Mouse (Mus musculus) liver, embryonic 12.5 days (tissue): ENCODE measurements at regions not wholly inside any gene's neighbourhood (a gene's known extent, or its start where the extent isn't known, plus 50 kb on each side); places are given as distances from the start of the nearest gene placed in this dataset.

Source experiments
- ATAC-seq: fragments of 200-750 bp; cut with Nextera tagmentation; 2 replicates; pipeline ENCODE4 v1.8.0; 2017; ENCODE audit warnings: moderate number of reproducible peaks, mild to moderate bottlenecking, moderate library complexity
- H3K27ac ChIP-seq: fragments of 300-500 bp; sonication (generic); 2 replicates; pipeline ENCODE4 v1.5.1; 2016; ENCODE audit warnings: mild to moderate bottlenecking
- H3K27me3 ChIP-seq: fragments of 300-500 bp; sonication (generic); replicated peaks from 2 replicates; pipeline ENCODE4 v1.6.1; 2016; ENCODE audit warnings: mild to moderate bottlenecking, moderate library complexity
- H3K36me3 ChIP-seq: fragments of 300-500 bp; sonication (generic); 2 replicates; pipeline ENCODE4 v1.6.1; 2016; ENCODE audit warnings: mild to moderate bottlenecking, moderate library complexity
- H3K4me1 ChIP-seq: fragments of 300-500 bp; sonication (generic); 2 replicates; pipeline ENCODE4 v1.6.1; 2016
- H3K4me2 ChIP-seq: fragments of 300-500 bp; sonication (generic); 2 replicates; pipeline ENCODE4 v1.6.1; 2016; ENCODE audit warnings: mild to moderate bottlenecking, moderate library complexity
- H3K4me3 ChIP-seq: fragments of 300-500 bp; sonication (generic); 2 replicates; pipeline ENCODE4 v1.5.1; 2016; ENCODE audit warnings: mild to moderate bottlenecking, moderate library complexity
- H3K9ac ChIP-seq: fragments of 300-500 bp; sonication (generic); 2 replicates; pipeline ENCODE4 v1.6.1; 2016; ENCODE audit warnings: mild to moderate bottlenecking, moderate library complexity
- H3K9me3 ChIP-seq: fragments of 300-500 bp; sonication (generic); replicated peaks from 2 replicates; pipeline ENCODE4 v1.6.1; 2016; ENCODE audit warnings: mild to moderate bottlenecking, moderate library complexity
- WGBS: fragments of 180-500 bp; shearing (Covaris S2); methylation state at CpG from one replicate; pipeline ENCODE4 v1.1.7; 2016; ENCODE audit not compliant: insufficient replicate concordance; 5-methylcytosine and 5-hydroxymethylcytosine counted together

- H3K4me1 ChIP-seq = no peaks in the 10 kb centered on the region
- 60% methylated on average over 5 of the region's 5 CpGs for WGBS
- ATAC-seq = no peak
- no peak overlapping the region for H3K9ac ChIP-seq
- H3K27me3 ChIP-seq = no peaks in the 10 kb centered on the region
- H3K4me2 ChIP-seq = no peak overlapping the region
- H3K27ac ChIP-seq = no peak overlapping the region
- H3K4me3 ChIP-seq = no peak overlapping the region
- no peaks in the 10 kb centered on the region for H3K9me3 ChIP-seq
- H3K36me3 ChIP-seq = no peaks in the 10 kb centered on the region
Observed at GRCm38 (mm10) chr17:9281891-9282290, 140.0 kb upstream of the Gm17728 start.

DNA sequence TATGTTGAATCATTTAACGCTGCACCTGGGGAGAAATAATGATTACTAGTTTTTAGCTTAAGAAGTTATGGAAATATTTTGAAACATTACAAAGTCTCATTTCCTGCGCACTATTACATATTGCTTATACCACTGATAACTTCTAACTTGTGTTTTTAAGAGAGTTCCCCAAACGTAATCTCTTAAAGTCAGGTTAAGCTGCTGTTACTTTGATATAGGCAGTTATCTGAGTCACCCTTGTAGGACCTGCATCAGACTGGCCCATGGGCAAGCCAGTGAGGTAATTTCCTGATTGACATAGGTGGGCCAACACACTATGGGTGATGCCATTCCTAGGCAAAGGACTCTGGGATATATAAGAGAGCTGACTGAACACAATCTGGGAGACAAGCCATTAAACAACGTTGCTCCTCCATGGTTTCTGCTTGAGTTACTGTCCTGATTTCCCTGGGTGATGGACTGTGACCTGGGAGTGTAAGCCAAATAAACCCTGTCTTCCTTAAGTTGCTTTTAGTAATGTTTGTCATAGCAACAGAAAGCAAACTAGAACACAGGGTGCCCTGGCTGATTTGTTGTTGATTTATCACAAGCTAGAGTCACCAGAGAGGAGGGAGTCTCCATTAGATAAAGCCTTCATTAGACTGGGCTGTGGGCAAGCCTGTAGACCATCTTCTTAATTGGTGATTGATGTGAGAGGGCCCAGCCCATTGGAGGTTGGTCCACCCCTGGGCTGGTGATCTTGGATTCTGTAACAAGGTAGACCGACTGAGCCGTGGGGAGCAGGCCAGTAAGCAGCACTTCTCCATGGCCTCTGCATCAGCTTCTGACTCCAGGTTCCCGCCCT is 139.3 kb upstream of the Gm17728 start:
- no peaks in the 10 kb centered on the region for H3K27me3 ChIP-seq
- H3K9me3 ChIP-seq = no peaks in the 10 kb centered on the region
- no peaks in the 10 kb centered on the region for H3K4me1 ChIP-seq
- no peak overlapping the region for H3K4me2 ChIP-seq
- no peak overlapping the region for H3K9ac ChIP-seq
- no peak for ATAC-seq
- no peaks in the 10 kb centered on the region for H3K36me3 ChIP-seq
- no peak overlapping the region for H3K4me3 ChIP-seq
- H3K27ac ChIP-seq = no peak overlapping the region
- 66% methylated on average over 7 of the region's 7 CpGs for WGBS

GRCm38 (mm10) chr17:9286431-9286830 is 135.4 kb upstream of the Gm17728 start:
- no peak overlapping the region for H3K9ac ChIP-seq

GRCm38 (mm10) chr17:9286834-9287233 is 135.0 kb upstream of the Gm17728 start:
- Histone ChIP-seq H3K9me3 (no peaks in the 10 kb centered on the region), H3K27me3 (no peaks in the 10 kb centered on the region), H3K9ac (no peak overlapping the region), H3K27ac (no peak overlapping the region), H3K4me2 (no peak overlapping the region), H3K36me3 (no peaks in the 10 kb centered on the region), H3K4me1 (no peaks in the 10 kb centered on the region), H3K4me3 (no peak overlapping the region)
- WGBS = 45% methylated on average over 6 of the region's 6 CpGs
- ATAC-seq = no peak

More at GRCm38 (mm10) chr17:9286431-9286830, 135.4 kb upstream of the Gm17728 start:
- Histone ChIP-seq H3K4me1 (no peaks in the 10 kb centered on the region), H3K27ac (no peak overlapping the region), H3K4me3 (no peak overlapping the region), H3K4me2 (no peak overlapping the region), H3K36me3 (no peaks in the 10 kb centered on the region), H3K27me3 (no peaks in the 10 kb centered on the region), H3K9me3 (no peaks in the 10 kb centered on the region)
- no peak for ATAC-seq
- WGBS = 41% methylated on average over 5 of the region's 5 CpGs

GRCm38 (mm10) chr17:9287682-9288081 is 134.2 kb upstream of the Gm17728 start:
- Histone ChIP-seq H3K4me1 (no peaks in the 10 kb centered on the region), H3K27ac (no peak overlapping the region), H3K9ac (no peak overlapping the region), H3K4me2 (no peak overlapping the region), H3K9me3 (no peaks in the 10 kb centered on the region), H3K36me3 (no peaks in the 10 kb centered on the region), H3K4me3 (no peak overlapping the region), H3K27me3 (no peaks in the 10 kb centered on the region)
- 56% methylated on average over 9 of the region's 9 CpGs for WGBS
- ATAC-seq = no peak

DNA sequence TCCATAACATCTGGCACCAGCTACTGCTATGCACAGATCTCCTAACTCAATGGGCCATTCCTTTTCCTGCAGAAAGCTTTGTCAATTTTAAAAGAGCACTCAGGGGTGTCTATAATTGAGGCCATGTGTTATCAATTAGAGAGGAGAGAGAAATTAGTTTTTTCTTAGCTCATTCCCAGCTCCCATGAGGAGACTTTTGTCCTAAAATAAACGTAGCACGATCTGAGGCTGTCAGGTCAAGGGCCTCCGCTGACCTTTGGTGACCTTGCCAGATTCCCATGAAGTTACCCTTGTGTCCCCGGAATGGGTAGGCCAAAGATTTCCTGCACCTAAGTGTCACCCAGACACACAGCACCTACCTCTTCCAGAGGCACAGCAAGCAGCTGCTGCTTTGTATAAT is 130.3 kb upstream of the Gm17728 start:
- H3K4me2 ChIP-seq = no peak overlapping the region
- WGBS = 57% methylated on average over 4 of the region's 4 CpGs
- H3K27ac ChIP-seq = no peak overlapping the region
- no peaks in the 10 kb centered on the region for H3K36me3 ChIP-seq
- H3K9ac ChIP-seq = no peak overlapping the region
- H3K27me3 ChIP-seq = no peaks in the 10 kb centered on the region
- no peaks in the 10 kb centered on the region for H3K9me3 ChIP-seq
- ATAC-seq = no peak
- H3K4me1 ChIP-seq = no peaks in the 10 kb centered on the region
- no peak overlapping the region for H3K4me3 ChIP-seq

GRCm38 (mm10) chr17:9292296-9292695 is 129.6 kb upstream of the Gm17728 start:
- Histone ChIP-seq H3K9me3 (no peaks in the 10 kb centered on the region), H3K4me3 (no peak overlapping the region), H3K27ac (no peak overlapping the region), H3K4me2 (no peak overlapping the region), H3K36me3 (no peaks in the 10 kb centered on the region), H3K4me1 (no peaks in the 10 kb centered on the region), H3K9ac (no peak overlapping the region), H3K27me3 (no peaks in the 10 kb centered on the region)
- ATAC-seq = no peak
- 74% methylated on average over 7 of the region's 7 CpGs for WGBS

DNA sequence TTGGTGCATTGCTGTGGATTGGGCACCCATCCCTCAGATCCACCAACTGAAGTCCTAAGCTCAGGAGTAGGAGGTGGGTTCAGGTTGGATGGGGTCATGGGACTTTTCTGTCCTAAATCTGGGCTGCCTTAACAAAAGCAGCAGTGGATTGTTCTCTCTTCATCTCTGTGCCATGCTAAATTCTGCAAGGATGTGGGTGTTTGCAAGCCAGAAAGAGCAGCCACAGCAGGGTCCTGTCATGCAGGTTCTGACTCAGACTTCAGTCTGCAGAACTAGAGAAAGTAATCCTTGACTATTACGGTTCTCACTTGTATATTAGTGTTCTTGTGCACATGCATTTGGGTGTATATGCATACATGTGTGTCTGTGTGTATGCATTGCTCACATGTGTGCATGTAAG is 125.5 kb upstream of the Gm17728 start:
- 48% methylated on average over 1 of the region's 1 CpGs for WGBS
- Histone ChIP-seq H3K4me1 (no peaks in the 10 kb centered on the region), H3K4me2 (no peak overlapping the region), H3K4me3 (no peak overlapping the region), H3K36me3 (no peaks in the 10 kb centered on the region), H3K27ac (no peak overlapping the region), H3K9ac (no peak overlapping the region), H3K9me3 (no peaks in the 10 kb centered on the region), H3K27me3 (no peaks in the 10 kb centered on the region)
- ATAC-seq = no peak

DNA sequence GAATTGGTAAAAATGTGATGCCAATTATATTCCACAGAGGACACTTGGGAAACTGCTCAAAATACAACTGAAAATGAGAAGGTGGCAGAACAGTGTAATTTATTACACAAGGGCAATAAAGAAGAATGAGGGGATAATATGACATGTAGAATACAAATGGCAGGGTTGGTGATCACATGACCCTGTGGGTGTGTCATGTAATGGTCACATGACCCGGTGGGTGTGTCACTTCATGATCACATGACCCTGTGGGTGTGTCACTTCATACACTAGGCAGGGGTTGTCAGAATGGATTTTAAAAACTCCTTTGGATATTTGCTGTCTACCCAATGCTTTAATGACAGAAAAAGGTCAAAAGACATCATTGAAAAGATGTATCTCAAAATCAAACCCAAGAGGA is 123.6 kb upstream of the Gm17728 start:
- 50% methylated on average over 1 of the region's 1 CpGs for WGBS
- no peak for ATAC-seq

DNA sequence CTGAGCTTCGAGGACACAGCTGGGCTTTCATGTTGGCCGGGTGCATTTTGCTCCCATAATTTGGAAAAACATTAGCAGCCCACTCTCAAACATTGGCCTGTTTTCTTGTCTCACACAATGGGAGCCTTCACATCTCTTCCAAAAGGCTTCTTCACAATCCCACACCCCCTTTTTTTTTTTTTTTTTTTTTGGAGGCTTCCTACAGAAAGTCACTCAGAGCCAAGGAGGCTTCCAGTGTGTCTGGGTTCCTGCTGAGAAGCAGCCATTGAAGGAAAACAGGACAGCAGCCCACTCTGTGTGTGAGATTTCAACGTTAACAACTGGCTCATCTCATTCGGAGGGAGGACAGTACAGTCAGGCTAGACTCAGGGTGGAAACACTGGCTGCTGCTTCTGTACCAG is 120.8 kb upstream of the Gm17728 start:
- Histone ChIP-seq H3K27me3 (no peaks in the 10 kb centered on the region), H3K27ac (no peak overlapping the region), H3K4me3 (no peak overlapping the region), H3K9me3 (no peaks in the 10 kb centered on the region), H3K36me3 (no peaks in the 10 kb centered on the region), H3K4me1 (no peaks in the 10 kb centered on the region), H3K4me2 (no peak overlapping the region), H3K9ac (no peak overlapping the region)
- WGBS = 42% methylated on average over 4 of the region's 4 CpGs
- ATAC-seq = no peak

More for the DNA sequence above, 123.6 kb upstream of the Gm17728 start:
- Histone ChIP-seq H3K27ac (no peak overlapping the region), H3K36me3 (no peaks in the 10 kb centered on the region), H3K9me3 (no peaks in the 10 kb centered on the region), H3K4me2 (no peak overlapping the region), H3K4me3 (no peak overlapping the region), H3K27me3 (no peaks in the 10 kb centered on the region), H3K9ac (no peak overlapping the region), H3K4me1 (no peaks in the 10 kb centered on the region)

DNA sequence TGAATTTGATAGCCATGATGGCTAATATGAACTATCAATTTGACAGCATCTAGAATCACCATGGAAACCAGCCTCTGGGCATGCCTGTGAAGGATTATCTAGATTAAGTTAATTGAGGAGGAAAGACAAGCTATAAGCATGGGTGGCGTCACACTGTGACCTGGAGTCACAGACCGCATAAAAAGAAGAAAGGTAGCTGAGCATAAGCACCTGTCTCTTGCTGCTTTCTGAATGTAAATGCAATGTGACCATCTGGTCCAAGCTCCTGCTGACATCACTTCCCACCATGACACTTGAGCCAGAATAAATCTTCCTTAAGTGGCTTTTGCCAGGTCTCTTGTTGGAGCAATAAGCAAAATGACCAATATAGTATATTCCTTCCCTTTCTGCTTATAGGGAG is 113.4 kb upstream of the Gm17728 start:
- Histone ChIP-seq H3K36me3 (no peaks in the 10 kb centered on the region), H3K4me3 (no peak overlapping the region), H3K27ac (no peak overlapping the region), H3K9ac (no peak overlapping the region), H3K4me1 (no peaks in the 10 kb centered on the region), H3K9me3 (no peaks in the 10 kb centered on the region), H3K27me3 (no peaks in the 10 kb centered on the region), H3K4me2 (no peak overlapping the region)
- no peak for ATAC-seq
- 60% methylated on average over 2 of the region's 2 CpGs for WGBS

DNA sequence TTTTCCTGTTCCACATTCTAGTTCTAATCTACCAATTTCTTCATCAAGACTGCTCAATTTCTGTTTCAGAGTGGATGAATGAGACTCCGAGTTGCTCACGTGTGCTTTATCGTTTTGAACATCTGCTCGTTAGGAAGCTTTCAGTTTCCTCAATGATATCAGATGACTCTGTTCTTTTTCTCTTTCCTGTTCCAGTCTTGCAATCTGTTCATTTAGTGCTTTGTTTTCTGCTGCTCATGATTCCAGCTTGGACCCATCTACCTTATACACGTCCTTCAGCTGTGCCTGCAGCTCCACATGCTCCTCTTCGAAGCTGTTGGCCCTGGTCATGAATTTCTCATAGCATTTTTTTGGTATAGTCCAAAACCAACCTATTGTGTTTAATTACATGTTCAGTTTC is 99.1 kb upstream of the Gm17728 start:
- no peak overlapping the region for H3K27ac ChIP-seq
- no peak overlapping the region for H3K4me3 ChIP-seq
- WGBS = 60% methylated on average over 6 of the region's 6 CpGs
- H3K4me1 ChIP-seq = no peaks in the 10 kb centered on the region
- no peak overlapping the region for H3K9ac ChIP-seq
- no peak overlapping the region for H3K4me2 ChIP-seq
- ATAC-seq = no peak
- H3K9me3 ChIP-seq = no peaks in the 10 kb centered on the region
- no peaks in the 10 kb centered on the region for H3K27me3 ChIP-seq
- no peaks in the 10 kb centered on the region for H3K36me3 ChIP-seq
